Mouse (Mus musculus) lung, embryonic 15.5 days (tissue): ENCODE measurements around the gene Spint4. TPM values are rescaled to one million over a fixed set of nuclear protein-coding genes. Genes with fewer than 3 reads are reported as not detected.

Experiments used
- ATAC-seq: fragments of 200-750 bp; cut with Nextera tagmentation; 2 replicates; pipeline ENCODE4 v1.8.0; 2017; ENCODE audit warnings: moderate number of reproducible peaks, borderline replicate concordance; ENCODE audit not compliant: low FRiP score, low TSS enrichment; ENCODE audit errors: extremely low read depth
- H3K27ac ChIP-seq: fragments of 300-500 bp; sonication (generic); 2 replicates; pipeline ENCODE4 v1.5.1; 2015; ENCODE audit warnings: moderate library complexity, mild to moderate bottlenecking, inconsistent platforms
- H3K27me3 ChIP-seq: fragments of 300-500 bp; sonication (generic); 2 replicates; pipeline ENCODE4 v1.6.1; 2015; ENCODE audit warnings: inconsistent platforms
- H3K36me3 ChIP-seq: fragments of 300-500 bp; sonication (generic); 2 replicates; pipeline ENCODE4 v1.6.1; 2015; ENCODE audit warnings: inconsistent platforms
- H3K4me1 ChIP-seq: fragments of 300-500 bp; sonication (generic); 2 replicates; pipeline ENCODE4 v1.6.1; 2015; ENCODE audit warnings: inconsistent platforms
- H3K4me2 ChIP-seq: fragments of 300-500 bp; sonication (generic); 2 replicates; pipeline ENCODE4 v1.6.1; 2015; ENCODE audit warnings: inconsistent platforms, mild to moderate bottlenecking, moderate library complexity
- H3K4me3 ChIP-seq: fragments of 300-500 bp; sonication (generic); 2 replicates; pipeline ENCODE4 v1.5.1; 2015; ENCODE audit warnings: mild to moderate bottlenecking, inconsistent platforms
- H3K9ac ChIP-seq: fragments of 300-500 bp; sonication (generic); 2 replicates; pipeline ENCODE4 v1.6.1; 2015; ENCODE audit warnings: inconsistent platforms
- H3K9me3 ChIP-seq: fragments of 300-500 bp; sonication (generic); 2 replicates; pipeline ENCODE4 v1.6.1; 2016; ENCODE audit warnings: inconsistent platforms
- WGBS: fragments of 180-500 bp; shearing (Covaris S2); methylation state at CpG from one replicate; pipeline ENCODE4 v1.1.7; 2015; 5-methylcytosine and 5-hydroxymethylcytosine counted together
- polyA plus RNA-seq: library from polyadenylated mRNA; unstranded; fragments of >200 nt; fragmentation: Nextera tagmentation; extraction: Ambion mirVana; gene quantifications from 2 replicates; pipeline ENCODE4 v1.2.1, GENCODE M21; 2015

Gene Spint4
- polyA plus RNA-seq, 1 experiment from 2014 or later = not detected

DNA sequence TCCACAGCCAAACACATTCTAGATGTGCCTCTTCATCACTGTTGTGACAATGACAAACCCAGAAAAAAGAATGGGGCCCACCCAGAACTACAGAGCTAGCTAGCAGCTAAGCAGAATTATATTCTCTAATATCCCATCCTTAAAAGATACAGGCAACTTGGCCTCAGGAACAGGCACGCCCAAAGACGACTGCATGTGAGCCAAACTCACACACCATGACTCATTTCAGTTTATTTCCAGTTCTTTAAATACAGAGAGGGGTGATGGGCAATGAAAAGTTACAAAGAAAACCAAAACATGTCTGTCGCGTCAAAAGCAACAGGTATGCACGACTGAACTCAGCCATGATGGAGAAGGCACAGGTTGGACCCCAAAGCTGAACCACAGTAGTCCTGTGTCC lies 37.1 kb downstream of the Spint4 start:
- no peak overlapping the region for H3K4me3 ChIP-seq
- no peak for ATAC-seq

DNA sequence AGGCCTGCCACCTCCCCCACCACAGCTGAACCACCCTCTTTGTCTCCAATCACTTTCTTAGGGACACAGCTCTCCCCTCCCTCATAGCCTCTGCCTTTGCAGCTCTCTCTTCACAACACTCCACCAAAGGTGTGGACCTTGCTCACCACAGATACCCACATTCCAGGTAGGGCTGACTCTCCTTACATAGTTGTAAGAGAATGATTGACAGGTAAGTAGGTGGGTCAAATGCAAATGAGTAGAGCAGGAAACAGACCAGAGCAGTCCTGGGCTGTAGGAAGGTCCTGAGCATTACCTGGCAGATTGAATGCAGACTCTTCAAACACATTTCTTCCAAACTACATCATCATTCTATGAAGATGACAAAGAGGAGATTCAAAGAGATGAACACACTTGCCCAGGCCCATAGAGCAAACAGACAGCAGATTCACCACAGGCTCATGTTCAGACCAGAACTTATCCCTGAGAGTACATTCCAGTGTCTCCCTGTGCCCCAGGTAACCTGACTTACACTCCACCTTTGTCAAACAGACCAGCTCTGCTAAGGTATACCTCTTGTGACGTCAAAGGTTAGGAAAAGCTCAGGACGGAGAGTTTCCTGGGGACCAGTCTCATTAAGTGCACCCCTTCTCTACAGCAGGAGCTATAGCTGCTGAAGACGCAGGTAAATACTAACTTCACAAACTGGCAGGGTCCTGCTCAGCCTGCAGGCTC lies 39.2 kb downstream of the Spint4 start:
- Histone ChIP-seq H3K27me3 (no peaks in the 10 kb centered on the region), H3K36me3 (no peaks in the 10 kb centered on the region), H3K9me3 (no peaks in the 10 kb centered on the region), H3K4me3 (no peak overlapping the region), H3K27ac (peak overlapping the region; percentile 73), H3K4me2 (no peak overlapping the region), H3K9ac (no peak overlapping the region), H3K4me1 (peaks cover 29% of the 10 kb centered on the region)
- 51% methylated on average over 3 of the region's 3 CpGs for WGBS
- peak; percentile 67 for ATAC-seq

More for the DNA sequence above, 37.1 kb downstream of the Spint4 start:
- Histone ChIP-seq H3K9ac (no peak overlapping the region), H3K4me2 (no peak overlapping the region), H3K36me3 (no peaks in the 10 kb centered on the region), H3K4me1 (peaks cover 29% of the 10 kb centered on the region), H3K27ac (no peak overlapping the region), H3K9me3 (no peaks in the 10 kb centered on the region), H3K27me3 (no peaks in the 10 kb centered on the region)
- 75% methylated on average over 5 of the region's 5 CpGs for WGBS

DNA sequence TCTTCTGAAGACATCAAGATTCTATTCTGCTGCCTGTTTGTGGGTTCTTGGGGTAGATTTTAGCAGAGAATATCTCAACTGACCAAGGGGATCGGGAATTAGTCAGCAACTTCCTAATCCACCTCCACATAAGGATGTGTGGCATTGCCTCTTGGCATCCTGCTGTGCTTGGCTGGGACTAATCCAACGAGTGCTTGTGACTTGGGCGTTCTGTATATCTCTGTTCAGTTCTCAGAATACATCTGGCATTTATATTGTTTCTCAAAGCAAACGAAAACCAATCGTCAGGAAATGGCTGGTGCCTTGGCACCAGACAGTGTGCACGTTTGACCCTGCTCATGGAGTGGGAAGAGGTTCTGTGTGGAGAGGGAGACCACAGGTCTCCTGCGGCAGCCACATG lies 41.6 kb downstream of the Spint4 start:
- H3K27me3 ChIP-seq = no peaks in the 10 kb centered on the region
- peaks cover 13% of the 10 kb centered on the region for H3K4me1 ChIP-seq
- H3K36me3 ChIP-seq = no peaks in the 10 kb centered on the region
- WGBS = 51% methylated on average over 7 of the region's 7 CpGs
- no peak for ATAC-seq
- no peak overlapping the region for H3K27ac ChIP-seq
- no peak overlapping the region for H3K4me3 ChIP-seq
- H3K9me3 ChIP-seq = no peaks in the 10 kb centered on the region
- H3K4me2 ChIP-seq = no peak overlapping the region
- H3K9ac ChIP-seq = no peak overlapping the region

DNA sequence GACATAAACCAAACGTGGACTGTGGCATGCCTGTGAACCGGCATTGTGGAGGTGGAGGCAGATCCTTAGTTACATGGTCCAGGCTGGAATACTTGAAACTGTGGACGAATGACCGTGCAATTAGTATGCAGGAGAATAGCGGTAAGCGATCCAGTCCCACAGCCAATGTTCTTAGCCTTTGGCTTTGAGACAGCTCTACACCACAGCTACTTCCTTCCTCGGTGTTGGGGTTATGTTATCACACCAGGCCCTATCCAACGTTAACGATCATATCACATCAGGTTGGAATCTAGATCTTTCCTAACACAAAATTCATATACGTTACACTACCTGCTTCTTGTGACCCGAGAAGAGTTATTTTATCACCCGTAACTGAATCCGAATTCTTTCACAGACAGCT lies 46.7 kb downstream of the Spint4 start:
- peaks cover 15% of the 10 kb centered on the region for H3K4me1 ChIP-seq
- peaks cover 20% of the 10 kb centered on the region for H3K36me3 ChIP-seq
- no peak overlapping the region for H3K27ac ChIP-seq
- no peaks in the 10 kb centered on the region for H3K9me3 ChIP-seq
- peak overlapping the region; percentile 77 for H3K4me3 ChIP-seq
- H3K27me3 ChIP-seq = no peaks in the 10 kb centered on the region
- peak overlapping the region; percentile 82 for H3K4me2 ChIP-seq
- H3K9ac ChIP-seq = peak overlapping the region; percentile 88; the same call in 1 of the 2 replicates
- no peak for ATAC-seq
- WGBS = 65% methylated on average over 13 of the region's 13 CpGs

DNA sequence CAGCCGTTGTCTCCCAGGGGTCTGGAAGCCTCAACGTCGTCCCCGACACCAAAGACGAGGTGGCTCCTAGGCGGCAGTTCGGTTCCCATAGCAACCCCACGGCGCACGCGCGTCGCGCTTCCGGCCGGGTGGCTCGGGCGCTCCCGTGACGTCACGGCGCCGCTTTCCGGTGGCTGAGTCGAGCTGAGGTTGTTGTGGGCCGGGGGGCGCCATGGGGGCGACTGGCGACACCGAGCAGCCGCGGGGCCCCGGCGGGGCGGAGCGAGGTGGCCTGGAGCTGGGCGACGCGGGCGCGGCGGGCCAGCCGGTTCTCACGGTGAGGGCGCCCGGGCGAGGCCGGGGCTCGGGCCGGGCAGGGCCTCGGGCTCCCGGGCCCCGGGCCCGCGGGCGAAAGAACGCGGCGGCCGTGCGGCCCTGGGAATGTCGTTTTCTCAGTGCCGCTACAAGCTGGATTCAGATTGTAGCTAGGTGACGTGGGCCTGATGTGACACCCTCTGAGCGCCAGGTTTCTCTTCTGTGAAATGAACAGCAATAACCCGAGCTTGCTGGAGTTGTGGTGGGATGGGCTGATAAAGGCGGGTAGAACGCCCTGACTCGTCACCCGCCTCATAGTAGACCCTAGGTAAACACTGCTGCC lies 47.7 kb downstream of the Spint4 start, which contains the start of the genes Wfdc3 and Dnttip1:
TSS of gene Wfdc3 (minus strand) at position 89 of the 637 bp plus-strand sequence.
TSS of gene Dnttip1 (plus strand) at position 141 of the 637 bp plus-strand sequence.
- peak; percentile 88 for ATAC-seq
- peak within 1 kb of the TSS; percentile 77 for H3K4me3 ChIP-seq
- H3K9ac ChIP-seq = peak within 1 kb of the TSS; percentile 88
- peaks cover 15% of the 10 kb centered on the region for H3K4me1 ChIP-seq
- peaks cover 30% of the 10 kb centered on the region for H3K36me3 ChIP-seq
- H3K9me3 ChIP-seq = no peaks in the 10 kb centered on the region
- H3K27ac ChIP-seq = peak within 1 kb of the TSS; percentile 54
- H3K4me2 ChIP-seq = peak within 1 kb of the TSS; percentile 82
- H3K27me3 ChIP-seq = no peaks in the 10 kb centered on the region
- under 1% methylated on average over 59 of the region's 70 CpGs for WGBS

DNA sequence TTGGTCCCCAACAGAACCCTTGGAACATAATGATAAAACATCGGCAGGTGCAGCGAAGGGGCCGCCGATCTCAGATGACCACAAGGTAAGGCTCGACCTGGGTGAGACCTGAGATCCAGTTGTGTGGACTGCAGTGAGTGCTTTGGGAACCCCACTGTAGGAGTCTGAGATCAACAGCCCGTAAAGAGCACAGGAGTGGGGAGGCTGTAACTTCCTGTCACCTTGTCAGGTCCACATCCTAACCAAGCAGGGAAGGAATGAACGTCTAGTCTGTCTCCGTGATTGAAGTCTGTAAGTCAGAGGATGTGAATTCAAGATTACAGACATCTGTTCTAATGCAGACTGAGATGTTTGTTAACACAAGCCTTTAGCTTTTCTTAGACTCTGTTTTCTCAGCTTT lies 48.4 kb downstream of the Spint4 start:
- H3K4me1 ChIP-seq = peaks cover 15% of the 10 kb centered on the region
- 41% methylated on average over 8 of the region's 8 CpGs for WGBS
- H3K36me3 ChIP-seq = peaks cover 33% of the 10 kb centered on the region
- H3K27ac ChIP-seq = no peak overlapping the region
- H3K4me3 ChIP-seq = peak overlapping the region; percentile 77
- no peaks in the 10 kb centered on the region for H3K27me3 ChIP-seq
- no peak for ATAC-seq
- peak overlapping the region; percentile 88 for H3K9ac ChIP-seq
- H3K9me3 ChIP-seq = no peaks in the 10 kb centered on the region
- peak overlapping the region; percentile 80 for H3K4me2 ChIP-seq

DNA sequence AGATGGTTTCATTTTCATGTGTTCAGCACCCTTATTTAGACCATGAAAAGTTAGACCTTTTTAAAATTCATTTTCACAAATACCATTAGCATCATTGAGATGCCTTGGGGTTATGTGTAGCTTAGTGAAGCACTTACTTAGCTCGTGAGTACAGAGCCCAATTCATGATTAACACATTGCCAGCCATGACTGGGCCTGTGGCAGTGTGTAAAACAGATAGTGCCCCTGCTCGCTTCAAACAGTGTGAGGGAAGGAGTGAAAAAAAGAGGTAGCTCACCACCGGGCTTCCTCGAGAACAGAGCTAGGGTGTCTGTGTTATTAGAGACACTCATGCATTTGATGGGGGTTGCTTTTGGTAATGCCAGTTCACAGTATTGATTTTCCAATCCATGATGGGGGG lies 49.9 kb downstream of the Spint4 start:
- Histone ChIP-seq H3K9ac (no peak overlapping the region), H3K9me3 (no peaks in the 10 kb centered on the region), H3K4me2 (no peak overlapping the region), H3K4me3 (no peak overlapping the region), H3K4me1 (peaks cover 15% of the 10 kb centered on the region), H3K27ac (no peak overlapping the region), H3K27me3 (no peaks in the 10 kb centered on the region), H3K36me3 (peaks cover 42% of the 10 kb centered on the region)
- no peak for ATAC-seq
- WGBS = 80% methylated on average over 4 of the region's 4 CpGs

DNA sequence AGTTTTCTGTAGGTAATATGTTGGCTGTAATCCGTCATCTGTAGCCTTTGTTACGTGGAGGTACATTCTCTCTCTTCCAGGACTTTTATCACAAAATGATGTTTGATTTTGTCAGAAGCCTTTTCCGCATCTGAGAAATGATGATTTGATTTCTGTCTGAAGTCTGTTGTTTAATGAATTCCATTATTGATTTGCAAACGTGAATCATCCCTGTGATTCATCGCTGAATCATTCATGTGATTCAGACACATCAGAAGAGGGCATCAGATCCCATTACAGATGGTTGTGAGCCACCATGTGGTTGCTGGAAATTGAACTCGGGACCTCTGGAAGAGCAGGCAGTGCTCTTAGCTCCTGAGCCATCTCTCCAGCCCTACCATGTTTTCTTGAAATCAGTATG lies 50.7 kb downstream of the Spint4 start:
- no peak overlapping the region for H3K4me3 ChIP-seq
- H3K27me3 ChIP-seq = no peaks in the 10 kb centered on the region
- peaks cover 48% of the 10 kb centered on the region for H3K36me3 ChIP-seq
- H3K4me1 ChIP-seq = peaks cover 15% of the 10 kb centered on the region
- WGBS = 88% methylated on average over 6 of the region's 6 CpGs
- no peak for ATAC-seq
- H3K4me2 ChIP-seq = no peak overlapping the region
- no peak overlapping the region for H3K9ac ChIP-seq
- H3K9me3 ChIP-seq = no peaks in the 10 kb centered on the region
- no peak overlapping the region for H3K27ac ChIP-seq

Other genes with a start within 250 kb of the Spint4 start
- gene Sys1, start 241.5 kb upstream of the Spint4 start, polyA plus RNA-seq = 65.8 and 69.0 TPM in 2 replicates
- 17.1 and 17.6 TPM in 2 replicates for gene Gm20458, start 237.5 kb upstream of the Spint4 start, polyA plus RNA-seq
- gene Trp53tg5, start 224.8 kb upstream of the Spint4 start, polyA plus RNA-seq = not detected in 2 replicates
- 8.8 and 10.1 TPM in 2 replicates for gene Dbndd2, start 212.4 kb upstream of the Spint4 start, polyA plus RNA-seq
- gene Pigt, start 201.0 kb upstream of the Spint4 start, polyA plus RNA-seq = 60.8 and 64.6 TPM in 2 replicates
- 404 and 415 TPM in 2 replicates for gene Wfdc2, start 136.1 kb upstream of the Spint4 start, polyA plus RNA-seq
- gene Spint3, start 125.0 kb upstream of the Spint4 start, polyA plus RNA-seq = not detected in 2 replicates
- 0.77 and 0.95 TPM in 2 replicates for gene Wfdc6a, start 113.1 kb upstream of the Spint4 start, polyA plus RNA-seq
- not detected in 2 replicates for gene Eppin, start 104.9 kb upstream of the Spint4 start, polyA plus RNA-seq
- gene Wfdc6b, start 85.0 kb upstream of the Spint4 start, polyA plus RNA-seq = not detected in 2 replicates
- gene Wfdc8, start 84.9 kb upstream of the Spint4 start, polyA plus RNA-seq = not detected in 2 replicates
- not detected in 2 replicates for gene Wfdc16, start 59.7 kb upstream of the Spint4 start, polyA plus RNA-seq
- gene Wfdc10, start 42.5 kb upstream of the Spint4 start, polyA plus RNA-seq = not detected in 2 replicates
- not detected in 2 replicates for gene Wfdc9, start 41.9 kb upstream of the Spint4 start, polyA plus RNA-seq
- not detected in 2 replicates for gene Wfdc11, start 24.4 kb upstream of the Spint4 start, polyA plus RNA-seq
- 0.20 and 0.22 TPM in 2 replicates for gene Wfdc13, start 13.4 kb upstream of the Spint4 start, polyA plus RNA-seq
- not detected in 2 replicates for gene Spint5, start 16.8 kb downstream of the Spint4 start, polyA plus RNA-seq
- 1.9 and 2.3 TPM in 2 replicates for gene Wfdc3, start 47.4 kb downstream of the Spint4 start, polyA plus RNA-seq
- gene Dnttip1, start 47.5 kb downstream of the Spint4 start, polyA plus RNA-seq = 70.5 and 71.3 TPM in 2 replicates
- 554 and 590 TPM in 2 replicates for gene Ube2c, start 71.4 kb downstream of the Spint4 start, polyA plus RNA-seq
- 2.0 and 9.7 TPM in 2 replicates for gene Tnnc2, start 81.5 kb downstream of the Spint4 start, polyA plus RNA-seq
- 24.4 and 27.0 TPM in 2 replicates for gene Snx21, start 87.3 kb downstream of the Spint4 start, polyA plus RNA-seq
- 19.8 and 20.3 TPM in 2 replicates for gene Acot8, start 106.4 kb downstream of the Spint4 start, polyA plus RNA-seq
- 6.7 and 8.4 TPM in 2 replicates for gene Zswim3, start 106.6 kb downstream of the Spint4 start, polyA plus RNA-seq
- 15.8 and 16.8 TPM in 2 replicates for gene Zswim1, start 124.2 kb downstream of the Spint4 start, polyA plus RNA-seq
- not detected in 2 replicates for gene Spata25, start 130.0 kb downstream of the Spint4 start, polyA plus RNA-seq
- gene Ctsa, start 134.4 kb downstream of the Spint4 start, polyA plus RNA-seq = 131 and 139 TPM in 2 replicates
- gene Neurl2, start 135.0 kb downstream of the Spint4 start, polyA plus RNA-seq = 6.6 and 7.5 TPM in 2 replicates
- gene Pltp, start 159.2 kb downstream of the Spint4 start, polyA plus RNA-seq = 149 and 169 TPM in 2 replicates
- gene Pcif1, start 180.8 kb downstream of the Spint4 start, polyA plus RNA-seq = 74.4 and 75.2 TPM in 2 replicates
- gene Zfp335, start 213.3 kb downstream of the Spint4 start, polyA plus RNA-seq = 12.4 and 13.2 TPM in 2 replicates
- 0.59 and 1.4 TPM in 2 replicates for gene Mmp9, start 242.3 kb downstream of the Spint4 start, polyA plus RNA-seq